Mouse (Mus musculus) gastrocnemius, postnatal 4 days (tissue): Measurements from ENCODE around the gene Ube2j2. TPM values are rescaled to one million over a fixed set of nuclear protein-coding genes. Genes with fewer than 3 reads are reported as not detected.

Source experiments
- microRNA-seq: library from miRNA; unstranded; fragments of <30 nt; microRNA quantifications from one replicate; pipeline ENCODE4 v1.2.0, GENCODE M21; 2021
- total RNA-seq, 2 experiments: library from RNA; stranded (reverse); gene quantifications; 2 replicates each; pipeline ENCODE4 v1.2.3; 2021

Gene Ube2j2
- total RNA-seq, 2 experiments from 2014 or later = 59.6 to 74.0 TPM

Small RNA genes lying within 50 kb of the gene (microRNA-seq; reads per million reads assigned to microRNA genes)
- not detected for gene Gm22991

Other genes with a start within 250 kb of the Ube2j2 start
- 10 to 100 TPM in 1 of 2 experiments, 1 to 10 TPM in 1; 9.8 to 10.4 TPM for gene Fndc10, start 249.5 kb upstream of the Ube2j2 start, total RNA-seq
- 10 to 100 TPM; 61.5 to 63.0 TPM for gene Ssu72, start 239.0 kb upstream of the Ube2j2 start, total RNA-seq
- 1 to 10 TPM; 1.3 to 1.5 TPM for gene Tmem240, start 209.0 kb upstream of the Ube2j2 start, total RNA-seq
- 10 to 100 TPM; 44.4 to 46.1 TPM for gene Atad3a, start 182.7 kb upstream of the Ube2j2 start, total RNA-seq
- gene Vwa1, start 169.1 kb upstream of the Ube2j2 start, total RNA-seq = 10 to 100 TPM; 23.4 to 26.4 TPM
- gene Tmem88b, start 158.0 kb upstream of the Ube2j2 start, total RNA-seq = 1 to 10 TPM; 3.8 to 5.1 TPM
- gene Ankrd65, start 153.4 kb upstream of the Ube2j2 start, total RNA-seq = under 1 TPM in 1 of 2 experiments, not detected in 1; 0.39 TPM
- gene Mrpl20, start 141.0 kb upstream of the Ube2j2 start, total RNA-seq = 10 to 100 TPM; 61.5 to 67.5 TPM
- 10 to 100 TPM; 58.0 to 71.0 TPM for gene Ccnl2, start 131.3 kb upstream of the Ube2j2 start, total RNA-seq
- gene Aurkaip1, start 112.6 kb upstream of the Ube2j2 start, total RNA-seq = 10 to 100 TPM; 80.6 to 80.9 TPM
- 100 to 1,000 TPM; 138 to 147 TPM for gene Mxra8, start 104.2 kb upstream of the Ube2j2 start, total RNA-seq
- gene Dvl1, start 96.4 kb upstream of the Ube2j2 start, total RNA-seq = 10 to 100 TPM; 82.1 to 85.1 TPM
- gene Tas1r3, start 80.5 kb upstream of the Ube2j2 start, total RNA-seq = under 1 TPM; 0.26 to 0.34 TPM
- gene Cptp, start 74.4 kb upstream of the Ube2j2 start, total RNA-seq = 10 to 100 TPM; 14.0 to 17.6 TPM
- 10 to 100 TPM; 22.0 to 25.2 TPM for gene Ints11, start 74.3 kb upstream of the Ube2j2 start, total RNA-seq
- gene Pusl1, start 52.0 kb upstream of the Ube2j2 start, total RNA-seq = 10 to 100 TPM; 27.4 to 30.1 TPM
- 10 to 100 TPM; 30.1 to 31.6 TPM for gene Acap3, start 52.0 kb upstream of the Ube2j2 start, total RNA-seq
- gene C1qtnf12, start 18.5 kb downstream of the Ube2j2 start, total RNA-seq = 10 to 100 TPM; 24.0 to 36.0 TPM
- gene B3galt6, start 48.8 kb downstream of the Ube2j2 start, total RNA-seq = 1 to 10 TPM; 4.8 to 6.0 TPM
- gene Sdf4, start 49.0 kb downstream of the Ube2j2 start, total RNA-seq = 100 to 1,000 TPM; 116 to 117 TPM
- 1 to 10 TPM in 1 of 2 experiments, under 1 TPM in 1; 0.93 to 1.4 TPM for gene Tnfrsf4, start 70.0 kb downstream of the Ube2j2 start, total RNA-seq
- under 1 TPM; 0.62 to 0.66 TPM for gene Tnfrsf18, start 82.3 kb downstream of the Ube2j2 start, total RNA-seq
- gene Ttll10, start 115.6 kb downstream of the Ube2j2 start, total RNA-seq = not detected
- gene 9430015G10Rik, start 166.2 kb downstream of the Ube2j2 start, total RNA-seq = 10 to 100 TPM in 1 of 2 experiments, 1 to 10 TPM in 1; 9.8 to 12.1 TPM
- under 1 TPM; 0.25 to 0.26 TPM for gene Rnf223, start 186.7 kb downstream of the Ube2j2 start, total RNA-seq